Mouse (Mus musculus) spleen, adult 2 months (tissue): ENCODE measurements around the gene Sectm1a.

Experiments
- CTCF ChIP-seq: fragments of 200-500 bp; IDR thresholded peaks from 2 replicates; pipeline ENCODE4 v1.5.1; 2011; ENCODE audit warnings: mild to moderate bottlenecking, inconsistent platforms; ENCODE audit not compliant: insufficient read depth, insufficient read length, insufficient replicate concordance; ENCODE audit errors: extremely low read depth
- POLR2A ChIP-seq: fragments of 200-500 bp; IDR thresholded peaks from 2 replicates; pipeline ENCODE4 v1.6.1; 2011; ENCODE audit warnings: low read depth, low read length, inconsistent platforms

GRCm38 (mm10) chr11:121041212-121041611, 39.8 kb downstream of the Sectm1a start:
- peak; percentile 74; the same call in 1 of the 2 replicates for TF ChIP-seq CTCF
- TF ChIP-seq POLR2A: no peak
